Mouse (Mus musculus) cerebellum, adult 18-20 months (tissue): ENCODE data around the gene Traf3ip1.

ENCODE experiments used
- DNase-seq, 2 experiments: peaks; one replicate each; pipeline ENCODE4 v3.0.0; 2021

Traf3ip1 gene

DNA sequence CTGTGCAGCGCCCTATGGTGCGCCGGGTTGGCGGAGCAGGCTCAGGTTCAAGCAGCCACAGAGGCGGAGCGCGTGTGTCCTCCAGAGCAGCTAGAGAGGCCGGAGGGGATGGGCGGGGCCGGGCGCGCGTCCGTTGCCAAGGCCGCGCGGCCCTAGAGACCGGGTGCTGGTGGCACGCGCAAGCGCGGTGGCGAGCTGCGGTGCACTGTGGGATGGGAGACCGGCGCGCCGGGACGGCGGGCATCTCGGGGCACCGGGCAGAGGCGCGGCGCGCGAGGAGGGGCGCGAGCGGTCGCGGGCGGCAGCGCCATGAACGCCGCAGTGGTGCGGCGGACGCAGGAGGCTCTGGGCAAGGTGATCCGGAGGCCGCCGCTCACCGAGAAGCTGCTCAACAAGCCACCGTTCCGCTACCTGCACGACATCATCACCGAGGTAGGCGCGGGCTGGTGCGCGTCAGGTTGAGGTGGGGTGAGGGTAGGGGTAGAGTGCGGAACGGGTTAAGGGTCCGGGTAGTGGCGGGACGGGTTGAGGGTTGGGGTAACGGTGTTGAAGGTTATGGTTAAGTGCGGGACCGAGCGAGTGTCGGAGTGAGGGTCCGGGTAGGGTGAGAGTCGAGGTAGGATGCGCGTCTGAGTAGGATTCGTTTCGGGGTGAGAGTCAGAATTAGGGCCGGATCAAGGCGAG, at the start of gene Traf3ip1:
Gene Traf3ip1 (plus strand): TSS at position 191 of the 684 bp plus-strand sequence.
- peak; percentile 94 to 97 for DNase-seq

DNA sequence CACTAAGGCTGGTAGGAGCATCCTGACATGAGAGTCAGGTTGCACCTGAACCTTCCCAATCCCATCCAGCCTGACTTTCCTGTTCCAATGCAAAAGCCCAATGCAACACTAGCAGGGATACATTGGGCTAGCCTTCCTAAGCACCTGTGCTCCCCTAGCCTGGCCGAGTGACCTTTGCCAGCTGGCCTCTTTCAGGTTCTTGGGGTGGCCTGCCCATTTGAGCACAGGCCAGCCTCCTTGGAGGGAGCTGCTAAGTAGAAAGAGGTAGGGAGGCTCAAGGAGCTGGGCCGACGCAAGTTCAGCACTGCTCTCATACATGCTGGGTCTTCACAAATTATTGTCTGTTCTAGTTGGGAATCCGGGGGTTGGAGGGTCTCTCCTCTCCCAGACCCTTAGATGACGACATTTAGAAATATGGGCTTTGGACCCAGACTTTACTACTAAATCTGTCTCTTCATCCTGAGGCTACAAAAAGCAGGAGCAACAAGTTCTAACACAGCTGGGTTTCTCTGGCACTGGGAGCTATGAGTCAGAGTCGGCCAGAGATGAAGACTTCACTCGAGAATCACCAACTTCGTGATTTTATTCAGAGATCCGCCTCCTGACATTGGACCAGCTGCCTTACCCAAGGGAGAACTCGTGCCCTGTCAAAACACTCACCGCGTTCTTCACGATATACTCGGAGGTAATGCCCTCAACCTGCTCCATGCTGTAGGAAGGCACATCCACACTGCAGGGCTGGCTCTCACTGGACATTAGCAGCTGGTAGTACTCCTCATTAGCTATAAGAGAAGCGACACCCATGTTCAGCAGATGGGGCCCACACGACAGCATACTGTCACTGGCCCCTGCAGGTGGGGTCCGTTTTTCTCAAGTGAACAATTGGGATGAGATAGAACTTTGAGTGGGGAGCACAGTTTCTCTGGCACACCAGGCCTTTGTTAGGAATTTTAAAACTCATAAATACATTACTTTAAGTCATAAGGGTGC, 49.3 kb upstream of the Traf3ip1 start:
- no peak for DNase-seq

DNA sequence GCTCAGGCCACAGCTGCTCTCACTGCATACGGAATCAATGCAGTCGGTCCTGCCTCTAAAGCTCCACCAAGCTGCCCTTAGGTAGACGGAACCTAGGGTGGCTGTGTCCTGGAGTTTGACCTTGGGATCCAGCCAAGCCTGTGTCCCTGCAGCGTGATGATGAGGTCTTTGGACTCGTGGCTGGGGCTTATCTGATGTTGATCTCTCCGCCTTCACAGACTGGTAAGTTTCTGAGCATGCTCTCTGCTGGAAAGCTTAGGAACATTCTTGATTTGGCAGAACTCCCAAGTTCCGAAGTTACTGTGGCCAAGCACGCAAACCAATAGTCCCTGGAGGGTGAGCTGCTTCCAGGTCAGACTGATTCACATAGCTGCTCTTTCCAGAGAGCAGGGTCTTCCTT, 48.4 kb upstream of the Traf3ip1 start:
- DNase-seq = no peak

DNA sequence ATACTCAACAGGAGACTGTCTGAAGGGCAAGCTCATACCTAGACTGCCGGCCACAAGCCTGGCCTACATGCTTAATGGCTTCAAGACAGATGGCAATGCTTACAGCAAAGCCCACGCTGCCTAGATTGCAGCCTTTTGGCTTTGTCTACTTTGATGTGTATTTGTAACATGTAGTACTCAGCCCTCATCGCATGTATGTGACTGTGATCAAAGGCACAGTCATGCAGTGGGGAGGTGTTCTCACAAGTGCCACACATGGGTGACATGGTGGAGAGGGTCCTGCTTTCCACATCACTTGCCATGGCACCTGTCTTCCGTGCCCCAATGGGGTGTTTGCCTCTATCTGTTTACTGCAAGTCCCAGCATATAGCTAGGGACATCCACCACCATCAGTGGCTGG, 47.9 kb upstream of the Traf3ip1 start:
- DNase-seq = no peak

DNA sequence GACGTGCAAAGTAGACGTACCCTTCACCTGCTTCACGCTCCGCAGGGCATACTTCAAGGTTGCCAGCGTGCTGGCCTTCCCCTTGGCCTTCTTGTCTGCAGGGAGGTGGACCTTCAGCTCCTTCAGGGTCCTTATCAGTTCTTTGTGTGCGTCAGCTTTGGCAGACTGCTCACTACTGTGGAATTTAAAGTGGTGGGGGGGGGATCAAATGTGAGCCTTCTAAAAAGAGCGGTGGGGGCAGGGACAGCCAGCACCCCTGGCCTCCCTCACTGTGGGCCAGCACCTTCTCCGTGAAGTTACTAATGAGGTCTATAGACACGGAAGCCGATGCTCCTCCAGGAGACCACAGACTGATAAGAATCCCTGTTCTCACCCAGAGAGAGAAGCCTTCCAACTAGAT, 45.8 kb upstream of the Traf3ip1 start:
- DNase-seq = no peak

DNA sequence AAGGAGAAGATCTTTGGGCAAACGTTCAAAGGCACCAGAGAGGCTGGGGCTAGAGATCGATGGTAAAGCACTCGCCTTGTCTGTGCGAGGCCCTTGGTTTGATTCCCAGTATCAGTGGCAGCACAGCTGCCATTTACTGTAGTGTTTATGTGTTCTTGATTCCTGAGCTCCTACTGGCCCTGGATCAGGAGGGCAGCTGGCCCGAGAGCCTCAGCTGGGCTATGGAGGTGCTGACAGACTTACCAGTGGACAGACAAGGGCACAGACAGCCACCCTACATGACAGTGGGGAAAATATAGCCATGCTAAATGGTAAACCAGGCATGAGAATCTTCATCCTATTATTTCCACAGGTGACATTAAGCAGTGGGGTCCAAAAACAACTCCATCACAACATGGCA, 43.6 kb upstream of the Traf3ip1 start:
- DNase-seq = no peak

DNA sequence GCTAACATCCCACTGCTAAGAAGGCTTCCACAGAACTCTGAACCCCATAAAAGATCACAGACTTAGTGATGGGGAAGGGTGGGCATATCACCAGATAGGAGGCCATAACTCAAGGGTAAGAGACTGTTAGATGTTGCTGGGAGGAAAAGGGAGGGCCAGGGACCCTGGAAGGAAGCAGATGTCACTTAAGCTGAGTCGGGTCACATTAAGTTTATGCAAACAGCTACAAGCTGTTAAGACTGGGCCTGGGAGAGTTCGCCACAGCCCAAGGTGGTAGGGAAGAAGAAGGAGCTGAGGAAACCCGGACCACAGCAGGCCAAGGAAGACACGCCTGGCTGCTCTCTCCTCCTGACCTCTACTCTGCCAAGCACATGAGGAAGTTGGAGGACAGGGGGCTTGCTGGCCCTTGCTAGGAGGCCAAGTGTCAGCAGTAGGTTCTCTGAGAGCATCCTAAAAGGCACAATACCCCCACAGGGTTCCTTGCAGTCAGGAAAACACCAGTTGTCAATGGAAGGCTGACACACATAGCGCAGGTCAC, 42.8 kb upstream of the Traf3ip1 start:
- no peak for DNase-seq

DNA sequence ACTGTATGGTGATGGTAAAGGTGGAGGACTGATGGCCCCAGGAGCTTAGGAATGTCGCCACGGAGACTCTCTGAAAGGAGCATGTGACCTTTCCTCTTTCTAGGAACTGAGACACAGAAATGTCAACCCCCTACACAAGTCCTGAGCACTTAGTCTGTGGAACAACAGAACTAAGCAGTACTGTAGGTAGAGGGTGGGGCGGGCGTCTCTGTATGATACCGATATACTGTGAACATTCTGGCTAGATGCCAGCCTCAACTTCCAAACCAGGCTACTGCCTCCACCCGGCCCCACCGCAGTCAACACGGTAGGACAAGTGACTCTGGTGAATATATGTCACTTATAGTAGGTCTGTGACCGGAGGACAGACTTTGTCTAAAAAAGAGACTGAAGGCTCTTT, 40.5 kb upstream of the Traf3ip1 start:
- peak in 1 of 2 experiments; percentile 5 for DNase-seq

DNA sequence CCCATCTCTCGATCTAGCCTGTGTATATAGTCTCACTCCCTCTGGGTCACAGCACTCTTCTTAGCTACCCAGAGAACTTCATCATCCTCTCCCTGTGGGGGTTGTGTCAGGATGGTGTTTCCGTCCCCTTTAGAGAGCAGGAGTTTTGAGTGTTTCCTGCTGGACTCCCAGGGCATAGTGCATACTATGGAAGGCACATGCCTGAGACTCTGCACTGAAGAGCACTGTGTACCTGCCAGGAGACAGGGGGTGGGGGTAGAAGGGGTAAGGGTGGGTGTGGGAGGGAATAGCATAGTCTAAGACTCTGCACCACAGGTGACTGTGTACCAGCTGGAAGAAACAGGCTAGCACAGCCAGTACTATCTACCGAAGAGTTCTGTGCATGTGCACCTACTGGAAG, 40.1 kb upstream of the Traf3ip1 start:
- DNase-seq = no peak

DNA sequence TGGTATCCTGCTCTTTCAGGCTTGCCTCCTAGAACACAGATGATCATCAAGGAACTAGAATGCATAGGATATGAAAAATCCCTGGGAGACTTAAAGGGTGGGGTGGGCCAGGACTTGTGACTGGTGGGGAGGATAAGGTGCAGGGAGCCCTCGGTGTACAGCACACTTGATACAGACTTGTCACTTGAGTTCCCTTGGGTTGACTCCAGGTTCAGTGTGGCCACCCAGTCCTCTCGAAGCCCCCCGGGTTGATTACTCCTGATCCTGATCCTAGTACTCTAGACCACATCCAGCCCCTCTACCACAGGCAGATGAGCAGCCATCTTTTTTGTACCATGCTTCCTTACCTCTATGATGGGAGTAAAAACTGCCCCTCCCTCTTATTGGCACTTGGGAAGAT, 39.5 kb upstream of the Traf3ip1 start:
- DNase-seq = no peak

DNA sequence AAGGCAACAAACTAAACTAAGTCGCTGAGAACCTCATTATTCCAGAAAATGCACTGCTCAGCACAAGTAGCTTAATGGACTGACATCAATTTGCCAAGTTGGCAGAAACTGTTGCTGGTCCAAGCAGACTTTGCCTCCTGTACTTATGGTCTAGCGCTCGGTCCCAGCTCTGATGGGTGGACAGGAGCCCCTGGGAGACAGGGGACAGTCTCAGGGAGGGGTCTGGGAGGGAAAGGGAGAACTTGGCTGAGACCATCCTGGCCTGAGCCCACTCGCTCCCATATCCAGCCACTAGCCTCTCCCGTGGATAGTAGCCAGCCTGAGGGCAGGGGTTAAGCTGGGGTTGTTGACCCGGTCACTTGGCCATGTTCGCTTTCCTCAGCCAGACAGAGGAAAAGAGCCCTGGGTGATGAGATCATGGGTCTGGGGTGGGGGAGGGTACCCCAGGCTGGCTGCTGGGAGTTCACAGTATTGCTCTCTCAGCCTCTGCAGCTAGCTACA, 38.7 kb upstream of the Traf3ip1 start:
- DNase-seq = no peak

DNA sequence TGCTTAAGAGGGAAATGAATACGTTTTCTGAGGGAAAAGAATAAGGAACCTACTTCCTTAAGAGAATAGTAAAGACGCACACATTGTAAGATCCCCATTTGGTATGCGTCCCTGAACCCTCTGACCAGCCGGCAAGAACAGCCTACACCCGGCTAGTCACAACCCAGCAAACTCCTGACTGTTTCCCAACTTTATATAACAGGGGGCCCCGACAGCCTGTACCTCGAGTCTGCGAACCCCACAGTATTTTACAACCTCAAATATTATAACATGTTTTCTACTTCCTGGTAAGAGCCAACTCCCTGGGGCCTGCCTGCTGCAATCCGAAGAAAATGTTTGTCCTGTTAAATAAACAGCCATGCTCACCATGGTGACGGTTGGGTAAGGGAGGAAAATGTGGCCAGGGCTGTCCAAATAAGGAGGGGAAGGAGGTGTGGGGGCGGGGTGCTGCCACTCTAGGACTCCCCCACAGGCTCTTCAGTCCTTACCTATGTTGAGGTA, 38.1 kb upstream of the Traf3ip1 start:
- no peak for DNase-seq

DNA sequence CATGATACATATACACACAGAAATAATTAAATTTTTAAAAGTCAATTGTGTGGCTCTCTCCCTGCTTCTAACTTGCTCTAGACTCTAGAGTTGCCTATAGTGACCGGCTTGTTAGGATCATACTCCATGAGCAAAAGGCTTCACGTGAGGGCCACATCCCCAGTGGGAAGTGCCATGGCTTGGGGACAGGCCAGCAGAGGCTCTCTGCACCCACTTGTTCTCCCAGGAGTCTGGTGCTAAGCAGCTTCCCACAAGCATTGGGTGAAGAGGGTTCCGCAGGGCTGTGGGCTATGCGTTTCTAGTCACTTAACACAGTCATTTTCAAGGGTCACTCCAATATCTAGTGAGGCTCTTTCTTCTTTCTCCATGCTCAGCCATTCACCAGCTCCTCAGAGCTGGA, 37.3 kb upstream of the Traf3ip1 start:
- DNase-seq = no peak

DNA sequence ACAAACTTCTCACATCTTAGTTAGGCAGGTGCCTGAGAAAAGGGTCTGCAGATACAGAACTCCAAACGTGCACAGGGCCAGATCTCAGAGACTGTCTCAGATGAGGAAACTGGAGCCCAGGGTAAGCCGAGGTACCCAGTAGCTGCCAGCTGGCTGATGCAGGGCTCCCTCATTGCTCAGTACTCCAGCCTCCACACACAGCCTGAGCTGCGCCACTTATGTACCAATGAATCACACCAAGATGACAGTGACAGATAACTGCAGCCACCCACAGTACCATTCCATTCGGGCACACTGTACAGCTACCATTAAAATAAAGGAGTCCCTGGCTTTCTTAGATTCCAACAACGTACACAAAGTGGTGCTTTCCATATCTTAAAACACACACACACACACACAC, 36.7 kb upstream of the Traf3ip1 start:
- no peak for DNase-seq

DNA sequence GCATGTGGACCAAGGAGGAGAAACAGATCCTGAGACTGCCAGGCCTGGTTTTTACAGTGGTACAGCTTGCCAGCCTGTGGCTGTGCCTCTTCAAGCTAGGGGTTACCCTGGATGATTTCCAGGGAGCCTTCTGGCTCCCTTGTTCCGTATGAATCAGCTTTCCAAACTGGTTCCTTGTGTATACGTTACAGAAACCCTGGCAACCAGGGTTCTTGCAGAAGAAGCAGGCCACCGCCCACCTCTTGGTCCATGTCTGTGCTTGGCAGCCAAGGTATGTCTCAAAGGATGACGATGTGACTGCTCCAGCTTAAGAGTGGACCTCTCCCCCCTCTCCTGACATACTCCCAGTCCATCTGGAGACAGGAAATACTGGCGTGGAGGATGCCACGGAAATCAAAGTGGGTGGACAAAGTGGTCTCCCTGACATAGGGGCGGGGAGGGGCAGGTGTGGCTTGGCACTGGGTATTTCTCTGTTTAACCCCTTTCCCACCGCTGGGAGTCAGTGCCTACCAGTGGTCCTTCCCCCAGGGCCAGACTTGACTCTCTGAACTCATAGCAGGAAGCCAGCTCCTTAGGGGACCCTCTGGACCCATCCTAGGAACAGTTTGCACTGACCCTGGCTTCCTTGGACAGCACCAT, 36.1 kb upstream of the Traf3ip1 start:
- DNase-seq = peak; percentile 51 to 56

DNA sequence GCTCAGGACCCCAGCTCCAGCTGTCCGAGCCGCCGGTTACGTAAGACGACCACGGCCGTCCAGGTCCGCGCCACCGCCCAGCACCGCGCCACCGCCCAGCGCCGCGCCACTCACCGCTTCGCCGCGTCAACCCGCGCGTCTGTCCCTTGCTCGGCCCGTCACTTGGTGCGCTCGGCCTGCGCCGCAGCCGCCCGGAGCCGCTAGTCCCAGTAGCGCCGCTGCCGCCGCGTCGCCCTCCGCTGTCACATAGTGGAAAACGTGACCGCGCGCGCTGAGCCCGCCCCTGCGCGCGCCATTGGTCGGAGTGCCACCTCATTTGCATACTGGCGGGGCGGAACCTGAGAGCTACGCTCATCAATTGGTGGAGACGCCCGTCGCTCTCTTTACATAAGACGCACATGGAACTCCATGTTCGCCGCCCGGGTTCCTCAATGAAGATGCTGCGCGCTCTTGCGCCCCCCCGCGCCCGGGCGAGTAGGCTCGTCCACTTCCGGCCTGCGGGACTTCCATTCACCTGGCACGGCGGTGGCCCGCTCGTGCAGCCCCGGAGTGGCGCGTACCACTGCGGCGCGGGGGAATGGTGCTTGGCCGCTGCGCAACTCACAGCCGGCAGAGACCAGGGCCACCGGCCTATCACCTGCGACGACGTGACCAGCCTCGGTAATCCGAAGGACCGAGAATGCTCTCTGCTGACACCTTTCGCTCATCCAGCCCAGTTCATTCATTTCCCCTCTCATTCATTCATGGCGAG, 35.2 kb upstream of the Traf3ip1 start, which contains the start of gene Per2:
Gene Per2 (minus strand): TSS at position 266 of the 751 bp plus-strand sequence.
- DNase-seq = peak; percentile 98 to 100

DNA sequence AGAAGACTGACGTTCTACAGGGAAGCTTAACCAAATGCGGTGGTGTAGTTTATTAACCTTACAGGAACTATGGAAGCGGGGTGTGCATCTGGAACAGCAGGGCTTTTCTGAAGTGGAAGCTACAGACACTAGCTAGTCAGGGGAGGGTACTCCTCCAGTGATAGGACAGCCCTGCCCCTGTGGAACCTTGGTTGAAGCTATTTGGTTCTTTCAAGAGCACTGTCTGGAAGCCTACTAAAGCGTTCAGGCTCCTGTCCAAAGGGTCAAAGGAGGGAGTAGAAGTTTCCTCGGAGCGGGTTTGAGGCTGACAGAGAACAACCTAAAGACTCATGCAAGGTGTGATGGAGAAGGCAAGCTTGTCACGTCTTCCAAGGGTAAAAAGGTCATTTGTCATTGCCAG, 34.4 kb upstream of the Traf3ip1 start:
- no peak for DNase-seq

DNA sequence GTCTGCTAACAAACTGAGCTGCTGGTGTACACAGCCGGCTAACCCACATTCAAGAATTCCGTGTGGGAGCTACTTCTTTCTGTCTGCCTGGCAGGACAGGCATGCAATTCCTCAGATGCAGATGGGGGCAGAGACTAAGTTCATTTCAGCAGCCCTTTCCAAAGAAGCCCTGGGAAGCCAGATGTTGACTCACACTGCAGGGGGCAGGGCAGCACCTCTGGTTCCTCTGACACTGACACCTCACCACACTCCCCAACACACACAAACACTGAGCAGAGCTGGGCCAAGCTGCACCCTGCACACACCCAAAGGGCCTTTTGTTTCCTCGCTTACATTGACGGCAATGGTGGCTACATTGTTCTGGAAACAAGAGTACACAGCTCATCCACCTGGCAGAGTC, 33.9 kb upstream of the Traf3ip1 start:
- DNase-seq = no peak

DNA sequence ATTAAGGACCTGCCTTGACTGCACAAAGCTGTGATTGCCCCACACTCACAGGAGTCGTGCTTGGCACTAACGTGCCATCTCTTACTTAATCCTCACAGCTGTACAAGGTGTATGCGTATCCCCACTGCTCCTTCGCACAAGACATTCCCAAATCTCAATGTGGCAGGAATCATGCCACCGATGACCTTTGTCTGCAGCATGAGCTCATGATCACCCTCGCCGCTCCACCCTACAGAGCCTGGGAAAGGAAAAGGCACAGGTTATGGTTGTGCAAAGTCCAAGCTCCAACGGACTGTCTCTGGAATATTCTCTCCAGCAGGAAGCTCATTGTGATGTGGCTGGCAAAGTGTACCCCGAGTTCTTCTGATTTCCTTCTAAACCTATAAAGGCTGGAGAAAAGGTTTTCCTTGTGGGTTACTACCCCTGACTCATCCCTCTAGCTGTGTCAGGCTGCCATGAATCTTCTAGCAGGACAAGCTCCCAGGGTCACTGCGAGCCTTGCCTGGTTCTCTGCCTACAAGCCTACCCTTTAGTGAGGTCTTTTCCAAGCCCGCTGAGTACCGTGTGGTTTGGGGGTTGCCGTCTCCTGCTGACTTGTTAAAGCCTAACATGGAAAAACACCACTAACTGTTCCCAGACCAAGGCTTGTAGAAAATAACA, 31.0 kb upstream of the Traf3ip1 start:
- no peak for DNase-seq

DNA sequence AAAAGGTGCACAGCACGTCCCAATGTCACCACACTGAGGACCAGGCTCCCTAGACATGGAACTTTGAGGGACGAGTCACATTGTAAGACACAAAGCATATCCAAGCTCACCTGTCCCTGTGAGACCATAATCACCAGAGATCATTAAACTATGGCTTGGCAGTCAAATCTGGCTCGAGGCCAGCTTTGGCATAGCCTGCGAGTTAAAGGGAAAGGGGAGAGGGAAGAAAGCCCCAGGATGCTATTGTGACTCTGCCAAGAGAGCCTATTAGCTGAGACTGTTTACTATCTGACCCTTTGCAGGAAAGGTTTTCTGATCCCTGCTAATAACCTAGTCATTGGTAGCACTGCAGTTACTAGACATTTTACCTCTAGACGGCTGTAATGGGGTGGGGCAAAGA, 30.0 kb upstream of the Traf3ip1 start:
- DNase-seq = no peak

DNA sequence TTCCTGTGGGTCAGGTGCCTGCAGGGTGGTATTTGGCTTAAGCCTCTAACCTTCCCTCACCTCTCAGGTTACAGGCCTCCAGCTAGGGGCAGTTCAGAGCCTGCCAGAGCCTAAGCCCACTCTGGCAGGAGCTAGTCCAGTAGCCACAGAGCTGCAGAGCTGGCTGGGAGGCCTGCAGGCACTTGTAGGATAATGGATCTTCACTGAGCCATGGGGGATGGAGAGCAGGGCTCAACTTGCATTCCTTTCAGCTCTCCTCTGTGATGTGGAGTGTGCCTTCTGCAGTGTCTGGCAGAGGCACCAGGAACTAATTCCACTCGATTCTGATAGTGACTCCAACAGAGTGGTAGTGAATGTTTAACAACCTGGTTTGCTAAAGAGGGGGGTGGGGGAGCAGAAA, 29.2 kb upstream of the Traf3ip1 start:
- no peak for DNase-seq

DNA sequence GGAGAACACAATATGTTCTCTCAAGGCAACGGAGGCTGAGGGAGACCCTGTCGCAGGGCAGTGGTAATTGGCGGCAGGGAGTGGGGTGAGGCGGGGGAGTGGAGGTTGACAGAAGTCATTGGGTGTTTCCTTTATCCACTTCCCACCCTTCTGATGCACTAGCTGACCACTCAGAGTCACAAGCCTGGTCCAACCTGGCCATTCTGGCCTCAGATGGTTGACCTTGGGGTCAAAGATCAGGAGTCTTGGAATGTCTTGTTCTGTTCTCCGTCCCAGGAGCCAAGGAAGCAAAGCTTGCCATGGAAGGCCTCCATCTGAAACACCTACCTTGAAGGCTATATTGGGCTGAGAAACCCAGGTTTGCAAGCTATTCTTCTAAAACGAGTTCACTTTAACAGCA, 28.3 kb upstream of the Traf3ip1 start:
- no peak for DNase-seq
